21 mouse cellular contexts compared by ENCODE assay signal in genomic region chr10:92277981-92278380, GRCm38 (mm10).
DNase-seq lines count a peak whose midpoint lies in the region; ATAC-seq and TF ChIP-seq lines count a peak whose summit lies in the region.
"Had no signal": no experiment of that assay in that cellular context is flagged by ENCODE, and none has a peak within 500 bp of the region (broad histone marks: within the 10 kb centered on the region; RNA-seq: fewer than 3 reads in every experiment).

No protein-coding gene starts in this region.

- H3K27ac ChIP-seq in kidney, adult 2 months (ENCODE audit: insufficient read depth, low read depth, low read length) = no peak overlapping the region
- H3K27ac ChIP-seq in kidney, embryonic 14.5 days (ENCODE audit: low read depth, low read length) = no peak overlapping the region
- no peak overlapping the region for H3K27ac ChIP-seq in liver, adult 2 months (replicated peaks; ENCODE audit: insufficient read depth, low read depth, low read length)
- H3K27ac ChIP-seq: embryonic facial prominence, embryonic 10.5 days; embryonic facial prominence, embryonic 12.5 days; forebrain, embryonic 13.5 days; forebrain, embryonic 15.5 days had no signal

- no peak overlapping the region for H3K4me3 ChIP-seq in kidney, adult 2 months (ENCODE audit: insufficient read depth, low read depth, low read length)
- H3K4me3 ChIP-seq in kidney, embryonic 14.5 days (ENCODE audit: low read length) = no peak overlapping the region
- no peak overlapping the region for H3K4me3 ChIP-seq in liver, adult 2 months (ENCODE audit: insufficient read depth, low read depth, low read length)
- H3K4me3 ChIP-seq: embryonic facial prominence, embryonic 10.5 days; embryonic facial prominence, embryonic 12.5 days; forebrain, embryonic 13.5 days; forebrain, embryonic 15.5 days had no signal

- no peak for TF ChIP-seq CTCF in kidney, adult 2 months (conservative IDR thresholded peaks at IDR 0.05; ENCODE audit: insufficient read depth, insufficient read length, low read depth, low read length)
- TF ChIP-seq CTCF in liver, adult 2 months (IDR thresholded peaks at IDR 0.05; ENCODE audit: low read depth, low read length) = no peak

- H3K4me2 ChIP-seq in kidney, embryonic 14.5 days (replicated peaks; ENCODE audit: low read depth, low read length) = no peak overlapping the region
- H3K4me2 ChIP-seq: embryonic facial prominence, embryonic 12.5 days; forebrain, embryonic 13.5 days; forebrain, embryonic 15.5 days had no signal

- ATAC-seq in kidney, embryonic 14.5 days (ENCODE audit: low FRiP score, low TSS enrichment) = no peak
- ATAC-seq: forebrain, embryonic 13.5 days; forebrain, embryonic 15.5 days; forebrain, postnatal 0 days had no signal

- no peak overlapping the region for H3K9ac ChIP-seq in kidney, embryonic 14.5 days (ENCODE audit: low read depth, low read length)
- no peak overlapping the region for H3K9ac ChIP-seq in liver, adult 2 months (ENCODE audit: low read depth, low read length)
- H3K9ac ChIP-seq: embryonic facial prominence, embryonic 12.5 days; forebrain, embryonic 13.5 days; forebrain, embryonic 15.5 days; forebrain, postnatal 0 days had no signal

- TF ChIP-seq POLR2A in kidney, adult 2 months (IDR thresholded peaks at IDR 0.05; ENCODE audit: low read depth, low read length) = no peak
- TF ChIP-seq POLR2A in liver, adult 2 months (IDR thresholded peaks at IDR 0.05; ENCODE audit: extremely low read depth, insufficient read depth, low read length) = no peak

- H3K79me2 ChIP-seq in liver, adult 2 months (ENCODE audit: control insufficient read depth, insufficient read depth, low read length) = no peaks in the 10 kb centered on the region

- H3K9me3 ChIP-seq in kidney, embryonic 14.5 days (ENCODE audit: control insufficient read depth, low read length) = no peaks in the 10 kb centered on the region
- H3K9me3 ChIP-seq: embryonic facial prominence, embryonic 10.5 days; embryonic facial prominence, embryonic 12.5 days; forebrain, embryonic 13.5 days; forebrain, embryonic 15.5 days had no signal

- peak; percentile 23 for DNase-seq in embryo, embryonic 10 days (ENCODE audit: low spot score)
- DNase-seq in embryo, embryonic 9.5 days (ENCODE audit: extremely low spot score) = no peak
- DNase-seq in kidney, adult 2 months = peak; percentile 12
- DNase-seq in liver, adult 2 months (ENCODE audit: extremely low read depth, low read depth, low spot score) = peak; percentile 53
- no peak for DNase-seq in liver
- DNase-seq in 3T3-L1 (ENCODE audit: low read depth, low spot score) = peak; percentile 5
- DNase-seq in cerebellum, postnatal 10 days = no peak
- DNase-seq: adrenal gland, adult 2 months; adrenal gland, postnatal 10 days; adrenal gland, postnatal 25 days; cerebellum, adult 11 months; cerebellum, adult 18-20 months; cerebellum, adult 8-10 months; cerebellum, adult 9-11 months; cerebellum, postnatal 25 days; forebrain, postnatal 0 days had no signal

- H3K4me1 ChIP-seq in kidney, adult 2 months (ENCODE audit: control insufficient read depth, insufficient read depth, low read length) = no peaks in the 10 kb centered on the region
- H3K4me1 ChIP-seq in kidney, embryonic 14.5 days (ENCODE audit: control insufficient read depth, insufficient read depth, low read length) = no peaks in the 10 kb centered on the region
- no peaks in the 10 kb centered on the region for H3K4me1 ChIP-seq in liver, adult 2 months (ENCODE audit: control insufficient read depth, insufficient read depth, low read length)
- H3K4me1 ChIP-seq: embryonic facial prominence, embryonic 12.5 days; forebrain, embryonic 13.5 days; forebrain, embryonic 15.5 days had no signal

- H3K36me3 ChIP-seq in kidney, adult 2 months (ENCODE audit: control insufficient read depth, insufficient read depth, low read length) = no peaks in the 10 kb centered on the region
- H3K36me3 ChIP-seq in kidney, embryonic 14.5 days (ENCODE audit: control insufficient read depth, insufficient read depth, low read length) = no peaks in the 10 kb centered on the region
- H3K36me3 ChIP-seq in liver, adult 2 months (ENCODE audit: control insufficient read depth, insufficient read depth, low read length) = no peaks in the 10 kb centered on the region
- H3K36me3 ChIP-seq: embryonic facial prominence, embryonic 10.5 days; embryonic facial prominence, embryonic 12.5 days; forebrain, embryonic 15.5 days had no signal

- WGBS in kidney, adult 2 months = 25% methylated on average over 2 of the region's 2 CpGs
- 33% methylated on average over 2 of the region's 2 CpGs for WGBS in kidney, embryonic 14.5 days
- WGBS in liver, adult 2 months = 19% methylated on average over 2 of the region's 2 CpGs

- H3K27me3 ChIP-seq in kidney, adult 2 months (replicated peaks; ENCODE audit: control insufficient read depth, insufficient read depth, low read length) = no peaks in the 10 kb centered on the region
- no peaks in the 10 kb centered on the region for H3K27me3 ChIP-seq in kidney, embryonic 14.5 days (ENCODE audit: control insufficient read depth, insufficient read depth, low read length)
- H3K27me3 ChIP-seq in liver, adult 2 months (ENCODE audit: control insufficient read depth, insufficient read depth, low read length) = no peaks in the 10 kb centered on the region
- H3K27me3 ChIP-seq: embryonic facial prominence, embryonic 12.5 days; forebrain, embryonic 13.5 days; forebrain, embryonic 15.5 days had no signal

Comparison
In these comparisons a context has a peak if more than half of its experiments do, and no peak if none do; other contexts are left out.
1. DNase-seq: peak in embryo, embryonic 10 days (single experiment), kidney, adult 2 months (single experiment), liver, adult 2 months (single experiment) and 3T3-L1 (single experiment); none in embryo, embryonic 9.5 days (single experiment), liver (single experiment) and cerebellum, postnatal 10 days (0 of 2).